Mouse (Mus musculus) ES-E14 (cell line): ENCODE results near the gene Cldn19. TPM values are rescaled to one million over a fixed set of nuclear protein-coding genes. Genes with fewer than 3 reads are reported as not detected.
A peak's percentile ranks its signal among the peaks of the same experiment; 100 is the strongest.

ENCODE experiments used
- DNase-seq: peaks from one replicate; pipeline ENCODE4 v3.0.0-alpha.2; 2013; ENCODE audit warnings: low read depth, low spot score
- H3K27ac ChIP-seq: 2 replicates; pipeline ENCODE4 v1.5.1; 2012; ENCODE audit warnings: low read depth, mild to moderate bottlenecking, low read length, moderate library complexity, mixed read lengths; ENCODE audit not compliant: poor library complexity, insufficient read depth, severe bottlenecking
- H3K36me3 ChIP-seq: 2 replicates; pipeline ENCODE4 v1.6.1; 2012; ENCODE audit warnings: mild to moderate bottlenecking, low read length, moderate library complexity, mixed read lengths; ENCODE audit not compliant: control insufficient read depth, poor library complexity, insufficient read depth, severe bottlenecking
- H3K4me1 ChIP-seq, 2 experiments: fragments of 150-350 bp in 1 of 2; sonication (generic) in 1 of 2; 2 replicates each; pipeline ENCODE4 v1.6.1; 2012; ENCODE audit warnings: low read length in 2 of 2, mild to moderate bottlenecking in 1 of 2, mixed read lengths in 1 of 2; ENCODE audit not compliant: control insufficient read depth in 2 of 2, insufficient read depth in 2 of 2, poor library complexity in 1 of 2
- H3K4me3 ChIP-seq, 2 experiments: fragments of 150-350 bp in 1 of 2; sonication (generic) in 1 of 2; 2 replicates each; pipeline ENCODE4 v1.5.1; 2012; ENCODE audit warnings: low read length in 2 of 2, low read depth in 1 of 2, mild to moderate bottlenecking in 1 of 2, mixed read lengths in 1 of 2; ENCODE audit not compliant: insufficient read depth in 1 of 2, poor library complexity in 1 of 2, severe bottlenecking in 1 of 2
- H3K9ac ChIP-seq: 2 replicates; pipeline ENCODE4 v1.6.1; 2012; ENCODE audit warnings: low read depth, mild to moderate bottlenecking, low read length, mixed read lengths; ENCODE audit not compliant: poor library complexity, insufficient read depth, severe bottlenecking
- H3K9me3 ChIP-seq: fragments of 150-350 bp; sonication (generic); 2 replicates; pipeline ENCODE4 v1.6.1; 2012; ENCODE audit warnings: low read depth, mild to moderate bottlenecking, low read length; ENCODE audit not compliant: control insufficient read depth, insufficient read depth
- CHD2 ChIP-seq: IDR thresholded peaks from 2 replicates; pipeline ENCODE4 v1.6.1; 2014; ENCODE audit warnings: mild to moderate bottlenecking, low read depth, low read length, inconsistent platforms
- HCFC1 ChIP-seq: IDR thresholded peaks from 2 replicates; pipeline ENCODE4 v1.6.1; 2012; ENCODE audit warnings: low read length, inconsistent platforms, borderline replicate concordance; ENCODE audit not compliant: insufficient read depth
- MAFK ChIP-seq: IDR thresholded peaks from 2 replicates; pipeline ENCODE4 v1.6.1; 2014; ENCODE audit warnings: mild to moderate bottlenecking, low read depth, low read length, inconsistent platforms; ENCODE audit not compliant: insufficient read depth
- ZC3H11A ChIP-seq: IDR thresholded peaks from 2 replicates; pipeline ENCODE4 v1.6.1; 2012; ENCODE audit warnings: low read depth, mild to moderate bottlenecking, inconsistent platforms, low read length, borderline replicate concordance
- ZNF384 ChIP-seq: IDR thresholded peaks from 2 replicates; pipeline ENCODE4 v1.6.1; 2012; ENCODE audit warnings: low read depth, low read length, inconsistent platforms
- in situ Hi-C, 2 experiments: fragments of 600-800 bp; cut with MboI; formaldehyde crosslinking; loops; one replicate each; pipeline ENCODE4 v1.15.1; 2025; ENCODE audit warnings: low sequenced_read_pairs in 2 of 2, inconsistent platforms in 1 of 2; ENCODE audit not compliant: unreplicated experiment in 2 of 2
- total RNA-seq: library from RNA; depleted of rRNA; stranded (reverse); fragments of 300-350 nt; gene quantifications from 2 replicates; pipeline ENCODE4 v1.2.3, GENCODE M21; 2012

Cldn19 gene
- total RNA-seq, 1 experiment: 0.18 TPM

DNA sequence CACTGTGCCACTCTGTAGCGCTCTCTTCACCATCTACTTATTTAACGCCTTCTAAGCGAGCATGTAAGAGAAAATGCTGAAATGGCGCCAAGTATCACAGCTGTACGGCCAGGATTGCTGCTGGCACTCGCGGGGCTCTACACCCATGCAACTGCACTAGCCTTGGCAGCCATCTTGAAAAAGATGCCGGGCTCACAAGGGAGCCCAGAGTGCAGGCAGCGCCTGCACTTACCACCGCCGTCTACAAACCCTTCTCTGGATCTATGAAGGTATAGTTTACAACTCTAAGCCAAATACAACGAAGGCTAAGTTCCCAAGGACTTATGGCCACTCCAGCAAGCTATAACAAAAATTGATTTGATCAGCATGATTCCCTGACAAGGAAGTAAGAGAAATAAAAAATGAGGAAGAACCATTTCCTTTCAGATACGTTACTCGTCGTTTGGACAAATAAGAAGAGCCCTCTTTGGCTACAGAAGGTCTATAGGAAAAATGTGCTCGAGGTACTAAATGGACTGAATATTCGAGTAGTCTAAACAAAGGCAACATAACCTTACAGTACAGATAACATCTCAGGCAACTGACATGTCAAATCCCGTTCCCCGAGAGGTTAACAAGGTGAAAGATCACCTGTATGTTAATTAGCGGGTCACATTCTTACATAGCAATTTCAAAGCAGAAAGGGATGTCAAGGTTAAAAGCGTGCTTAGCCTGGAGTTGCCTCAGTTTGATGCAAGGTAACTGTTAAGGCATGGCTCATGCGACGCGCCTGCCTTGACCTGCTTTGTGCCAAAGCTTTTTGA lies 37.8 kb downstream of the Cldn19 start:
- TF ChIP-seq CHD2: no peak
- peaks cover 27% of the 10 kb centered on the region for H3K36me3 ChIP-seq
- in situ Hi-C loops: no loop called here

GRCm38 (mm10) chr4:119293574-119294258 lies 38.5 kb downstream of the Cldn19 start:
- no peaks in the 10 kb centered on the region for H3K9me3 ChIP-seq
- H3K27ac ChIP-seq: peak overlapping the region; percentile 86
- H3K36me3 ChIP-seq: peaks cover 23% of the 10 kb centered on the region
- no peak for DNase-seq
- peaks cover 0 to 3% of the 10 kb centered on the region in 2 experiments; a peak in 1 of 4 replicates for H3K4me1 ChIP-seq
- peak overlapping the region; percentile 90 to 93 for H3K4me3 ChIP-seq
- H3K9ac ChIP-seq: peak overlapping the region; percentile 95
- in situ Hi-C loops: no loop called here
- TF ChIP-seq MAFK: no peak
- TF ChIP-seq HCFC1: 0 out of 2 replicates have a peak, but pooled peaks have one; percentile 24

More for the DNA sequence above, 37.8 kb downstream of the Cldn19 start:
- Histone ChIP-seq H3K9me3 (no peaks in the 10 kb centered on the region), H3K27ac (peak overlapping the region; percentile 86), H3K9ac (peak overlapping the region; percentile 95), H3K4me3 (peak overlapping the region; percentile 90 to 93), H3K4me1 (peaks cover 0 to 3% of the 10 kb centered on the region in 2 experiments; a peak in 1 of 4 replicates)
- no peak for DNase-seq

GRCm38 (mm10) chr4:119294415-119295133 lies 39.4 kb downstream of the Cldn19 start, which contains the start of gene Ybx1:
Gene Ybx1, minus strand, starts transcription at chr4:119294604.
- peak within 1 kb of the TSS; percentile 90 to 93 for H3K4me3 ChIP-seq
- 0 out of 2 replicates have a peak, but pooled peaks have one; percentile 31 for TF ChIP-seq HCFC1
- peak; percentile 78 for TF ChIP-seq CHD2
- TF ChIP-seq MAFK: no peak
- TF ChIP-seq ZC3H11A: no peak
- H3K27ac ChIP-seq: peak within 1 kb of the TSS; percentile 86
- H3K9ac ChIP-seq: peak within 1 kb of the TSS; percentile 95
- no peaks in the 10 kb centered on the region for H3K9me3 ChIP-seq
- DNase-seq: peak; percentile 96
- in situ Hi-C loops: no loop called here
- peaks cover 20% of the 10 kb centered on the region for H3K36me3 ChIP-seq
- H3K4me1 ChIP-seq: no peaks in the 10 kb centered on the region

GRCm38 (mm10) chr4:119295134-119295453 lies 39.9 kb downstream of the Cldn19 start:
- peak overlapping the region; percentile 81 to 93 for H3K4me3 ChIP-seq
- H3K9ac ChIP-seq: peak overlapping the region; percentile 94
- H3K4me1 ChIP-seq: no peaks in the 10 kb centered on the region
- H3K36me3 ChIP-seq: peaks cover 20% of the 10 kb centered on the region
- in situ Hi-C loops: no loop called here
- no peak for TF ChIP-seq HCFC1
- no peak for TF ChIP-seq MAFK
- TF ChIP-seq CHD2: no peak
- TF ChIP-seq ZC3H11A: no peak
- TF ChIP-seq ZNF384: no peak
- no peak for DNase-seq
- H3K9me3 ChIP-seq: no peaks in the 10 kb centered on the region
- H3K27ac ChIP-seq: peak overlapping the region; percentile 52; the same call in 1 of the 2 replicates
